Mouse (Mus musculus): ENCODE results near the gene Abhd12.

GRCm38 (mm10) chr2:150885814-150886213, 18.7 kb downstream of the Abhd12 start:
- no peak for TF ChIP-seq CTCF (conservative IDR thresholded peaks at IDR 0.05; ENCODE audit: insufficient read depth, insufficient read length, low read depth, low read length)
- no peak for TF ChIP-seq POLR2A (IDR thresholded peaks at IDR 0.05; ENCODE audit: low read depth, low read length)
